Mouse (Mus musculus) fat pad, adult 2 months (tissue): ENCODE data around the gene Pfdn6.

Experiments used
- DNase-seq: peaks from one replicate; pipeline ENCODE4 v3.0.0-alpha.2; 2011; ENCODE audit warnings: low read depth, low spot score; ENCODE audit errors: extremely low read depth

The Pfdn6 gene

GRCm38 (mm10) chr17:33932970-33933369 is 7.2 kb downstream of the Pfdn6 start:
- DNase-seq, result no peak

- DNase-seq, result no peak
These were observed 7.7 kb downstream of the Pfdn6 start for GRCm38 (mm10) chr17:33932448-33932847.

- no peak for DNase-seq
These were observed 8.2 kb downstream of the Pfdn6 start for GRCm38 (mm10) chr17:33931947-33932346.

GRCm38 (mm10) chr17:33931159-33931866 is 8.8 kb downstream of the Pfdn6 start:
- no peak for DNase-seq

- peak; percentile 64 for DNase-seq
These were observed 9.6 kb downstream of the Pfdn6 start for GRCm38 (mm10) chr17:33930280-33931158.

- DNase-seq, result no peak
These were observed 10.5 kb downstream of the Pfdn6 start, which contains the start of gene Rgl2 for GRCm38 (mm10) chr17:33929371-33930279. Gene Rgl2 (plus strand): TSS chr17:33929543.

GRCm38 (mm10) chr17:33928251-33928947 is 11.7 kb downstream of the Pfdn6 start:
- no peak for DNase-seq

- DNase-seq, result no peak
These were observed 13.8 kb downstream of the Pfdn6 start for GRCm38 (mm10) chr17:33926207-33926932.

- no peak for DNase-seq
These were observed 14.6 kb downstream of the Pfdn6 start for GRCm38 (mm10) chr17:33925406-33926116.

- DNase-seq, result no peak
These were observed 15.4 kb downstream of the Pfdn6 start for GRCm38 (mm10) chr17:33924577-33925283.

- DNase-seq, result no peak
These were observed 18.8 kb downstream of the Pfdn6 start for GRCm38 (mm10) chr17:33921361-33921760.

GRCm38 (mm10) chr17:33920282-33921097 is 19.7 kb downstream of the Pfdn6 start:
- DNase-seq, result no peak

GRCm38 (mm10) chr17:33919351-33920281 is 20.5 kb downstream of the Pfdn6 start:
- no peak for DNase-seq

- DNase-seq, result no peak
These were observed 21.6 kb downstream of the Pfdn6 start for GRCm38 (mm10) chr17:33918293-33919203.

- DNase-seq, result no peak
These were observed 22.4 kb downstream of the Pfdn6 start for GRCm38 (mm10) chr17:33917656-33918292.
